Mouse (Mus musculus) hindbrain, embryonic 13.5 days (tissue): ENCODE results near the gene 1700013H16Rik. TPM values are rescaled to one million over a fixed set of nuclear protein-coding genes. Genes with fewer than 3 reads are reported as not detected.
"Not testable (repeated sequence)": the region's sequence is repeated elsewhere in the genome, so short reads cannot be mapped to it uniquely, and the experiment has no call there.

ENCODE experiments used
- ATAC-seq: fragments of 200-750 bp; cut with Nextera tagmentation; 2 replicates; pipeline ENCODE4 v1.8.0; 2017; ENCODE audit warnings: moderate TSS enrichment; ENCODE audit not compliant: low FRiP score
- H3K27ac ChIP-seq: fragments of 300-500 bp; sonication (generic); 2 replicates; pipeline ENCODE4 v1.5.1; 2015; ENCODE audit warnings: inconsistent platforms, mild to moderate bottlenecking, moderate library complexity
- H3K27me3 ChIP-seq: fragments of 300-500 bp; sonication (generic); 2 replicates; pipeline ENCODE4 v1.6.1; 2015; ENCODE audit warnings: mild to moderate bottlenecking, inconsistent platforms
- H3K36me3 ChIP-seq: fragments of 300-500 bp; sonication (generic); 2 replicates; pipeline ENCODE4 v1.6.1; 2015; ENCODE audit warnings: mild to moderate bottlenecking, inconsistent platforms
- H3K4me1 ChIP-seq: fragments of 300-500 bp; sonication (generic); replicated peaks from 2 replicates; pipeline ENCODE4 v1.6.1; 2015; ENCODE audit warnings: inconsistent platforms
- H3K4me2 ChIP-seq: fragments of 300-500 bp; sonication (generic); 2 replicates; pipeline ENCODE4 v1.6.1; 2015; ENCODE audit warnings: inconsistent platforms, mild to moderate bottlenecking, moderate library complexity
- H3K4me3 ChIP-seq: fragments of 300-500 bp; sonication (generic); 2 replicates; pipeline ENCODE4 v1.5.1; 2015; ENCODE audit warnings: mild to moderate bottlenecking, inconsistent platforms
- H3K9ac ChIP-seq: fragments of 300-500 bp; sonication (generic); 2 replicates; pipeline ENCODE4 v1.6.1; 2015; ENCODE audit warnings: mild to moderate bottlenecking, inconsistent platforms
- H3K9me3 ChIP-seq: fragments of 300-500 bp; sonication (generic); 2 replicates; pipeline ENCODE4 v1.6.1; 2016; ENCODE audit warnings: inconsistent platforms
- WGBS: fragments of 180-500 bp; shearing (Covaris S2); methylation state at CpG from one replicate; pipeline ENCODE4 v1.1.7; 2015; 5-methylcytosine and 5-hydroxymethylcytosine counted together
- polyA plus RNA-seq: library from polyadenylated mRNA; unstranded; fragments of >200 nt; fragmentation: Nextera tagmentation; extraction: Ambion mirVana; gene quantifications from 2 replicates; pipeline ENCODE4 v1.2.1, GENCODE M21; 2015

The 1700013H16Rik gene
- not detected in 2 replicates for polyA plus RNA-seq

DNA sequence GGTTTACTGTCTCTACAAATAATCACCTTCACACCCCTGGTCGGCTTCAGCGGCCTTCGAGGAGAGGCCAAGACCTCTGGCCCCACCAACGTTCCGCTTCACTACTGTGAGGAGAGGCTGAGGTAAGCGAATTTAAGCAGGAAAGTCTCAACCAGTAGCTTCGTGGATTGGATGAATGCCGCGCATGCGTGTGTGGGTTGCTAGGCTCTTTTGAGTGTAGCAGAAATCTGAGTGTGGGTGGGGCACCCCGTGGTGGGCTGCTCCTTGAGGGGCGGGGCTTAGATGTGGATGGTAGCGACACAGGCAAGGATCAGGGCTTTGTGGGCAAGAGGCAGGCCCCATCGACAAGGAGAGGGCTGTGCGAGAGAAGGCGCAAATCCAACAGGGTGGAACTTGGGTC lies at the start of gene 1700013H16Rik:
TSS of gene 1700013H16Rik (minus strand) at position 96 of the 400 bp plus-strand sequence.
- ATAC-seq, result no peak
- no peak within 1 kb of the TSS for H3K4me2 ChIP-seq
- H3K27ac ChIP-seq, result no peak within 1 kb of the TSS
- no peaks in the 10 kb centered on the region for H3K27me3 ChIP-seq
- H3K9me3 ChIP-seq, result no peaks in the 10 kb centered on the region
- H3K4me3 ChIP-seq, result no peak within 1 kb of the TSS
- H3K4me1 ChIP-seq, result no peaks in the 10 kb centered on the region
- 93% methylated on average over 16 of the region's 16 CpGs for WGBS
- no peak within 1 kb of the TSS for H3K9ac ChIP-seq
- H3K36me3 ChIP-seq, result no peaks in the 10 kb centered on the region

DNA sequence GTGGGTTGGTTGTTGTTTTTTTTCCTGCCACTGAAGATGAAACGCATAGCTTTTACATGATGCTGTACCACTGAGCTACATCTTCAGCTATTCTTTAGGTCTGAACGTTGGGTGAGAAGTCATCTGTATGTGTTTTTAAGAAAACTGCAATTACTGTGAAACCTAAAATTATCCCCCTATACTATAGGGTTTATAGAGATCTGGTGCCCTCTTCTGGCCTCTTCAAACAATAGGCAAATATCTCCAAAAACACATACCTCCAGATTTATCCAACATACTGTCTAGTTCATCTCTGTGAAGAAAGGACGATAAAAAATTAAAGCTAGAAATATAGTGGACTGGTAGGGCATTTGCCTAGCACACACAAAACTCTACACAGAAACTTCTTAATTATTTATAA lies 41.4 kb upstream of the 1700013H16Rik start:
- no peaks in the 10 kb centered on the region for H3K27me3 ChIP-seq
- 45% methylated on average over 3 of the region's 3 CpGs for WGBS
- H3K4me1 ChIP-seq, result no peaks in the 10 kb centered on the region
- H3K4me2 ChIP-seq, result no peak overlapping the region
- H3K27ac ChIP-seq, result no peak overlapping the region
- no peaks in the 10 kb centered on the region for H3K36me3 ChIP-seq
- no peaks in the 10 kb centered on the region for H3K9me3 ChIP-seq
- H3K9ac ChIP-seq, result no peak overlapping the region
- no peak for ATAC-seq
- H3K4me3 ChIP-seq, result no peak overlapping the region

DNA sequence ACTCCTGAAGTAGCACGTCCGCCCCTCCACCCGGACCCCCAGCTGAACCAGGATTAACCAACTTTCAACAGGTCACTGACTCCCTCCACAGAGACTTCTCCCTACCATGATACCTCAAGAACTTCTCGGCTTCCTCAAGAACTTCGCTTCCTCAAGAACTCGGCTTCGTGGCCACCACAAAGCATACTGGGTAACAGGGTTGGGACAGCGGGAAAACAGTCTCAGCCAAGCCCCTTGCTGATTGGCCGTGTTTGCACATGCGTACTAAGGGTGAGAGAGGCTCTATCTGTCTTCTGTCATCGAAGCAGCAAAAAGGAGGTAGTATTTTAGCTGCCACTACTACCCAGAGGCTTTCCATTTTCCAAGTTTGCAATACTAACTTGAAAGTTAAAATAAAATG lies 39.9 kb upstream of the 1700013H16Rik start, which contains the start of gene Xlr:
TSS of gene Xlr (minus strand) at position 188 of the 400 bp plus-strand sequence.
- H3K4me3 ChIP-seq, H3K9me3 ChIP-seq, H3K4me2 ChIP-seq, H3K9ac ChIP-seq, H3K27ac ChIP-seq, H3K4me1 ChIP-seq, H3K36me3 ChIP-seq, H3K27me3 ChIP-seq, ATAC-seq: not testable (repeated sequence)
- 86% methylated on average over 11 of the region's 11 CpGs for WGBS

DNA sequence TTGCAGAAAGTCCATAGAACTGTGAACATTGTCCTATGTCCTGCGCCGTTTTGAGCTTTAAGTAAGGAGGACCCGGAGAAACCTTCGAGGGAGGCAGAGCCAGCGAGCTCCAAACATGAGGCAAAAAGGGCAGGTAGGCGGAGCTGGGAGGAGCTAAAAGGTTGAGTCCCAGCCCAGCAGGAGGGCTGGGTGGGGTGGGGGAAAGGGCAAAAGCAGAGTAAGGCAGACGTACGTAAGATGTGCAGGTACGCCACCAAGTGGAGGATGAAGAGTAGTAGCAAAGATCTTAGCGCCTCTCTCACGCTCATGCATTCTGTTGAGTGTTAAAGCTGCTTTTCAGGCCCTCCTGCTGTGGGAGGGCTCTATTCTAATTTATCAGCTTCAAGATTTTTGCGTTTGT lies 18.6 kb upstream of the 1700013H16Rik start, which contains the start of gene Zfp36l3:
TSS of gene Zfp36l3 (minus strand) at position 119 of the 400 bp plus-strand sequence.
- Histone ChIP-seq H3K27me3 (no peaks in the 10 kb centered on the region), H3K4me3 (no peak within 1 kb of the TSS), H3K9me3 (no peaks in the 10 kb centered on the region), H3K27ac (no peak within 1 kb of the TSS), H3K4me1 (no peaks in the 10 kb centered on the region), H3K9ac (no peak within 1 kb of the TSS), H3K4me2 (no peak within 1 kb of the TSS), H3K36me3 (no peaks in the 10 kb centered on the region)
- no peak for ATAC-seq
- 96% methylated on average over 12 of the region's 12 CpGs for WGBS

DNA sequence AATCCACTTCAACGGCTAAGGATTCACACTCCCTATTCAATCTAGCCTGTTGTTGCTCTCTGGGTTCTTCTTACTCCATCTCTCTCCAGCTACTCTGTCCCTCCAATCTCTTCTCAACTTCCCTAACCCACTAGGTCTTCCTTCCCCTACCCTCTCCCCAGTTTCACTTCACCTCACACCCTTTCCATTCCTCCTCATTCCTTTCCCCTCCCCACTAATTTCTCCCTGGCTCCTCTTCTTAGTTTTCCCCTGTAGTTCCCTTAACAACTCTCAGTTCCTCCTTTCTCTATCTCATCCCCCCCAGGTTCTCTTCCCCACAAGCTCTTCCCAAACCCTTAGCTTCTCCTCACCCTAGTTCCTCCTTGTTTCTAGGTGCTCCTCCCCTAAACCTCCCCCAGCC lies 4.8 kb downstream of the 1700013H16Rik start:
- no peak for ATAC-seq
- Histone ChIP-seq H3K27ac (no peak overlapping the region), H3K4me1 (no peaks in the 10 kb centered on the region), H3K9ac (no peak overlapping the region), H3K9me3 (no peaks in the 10 kb centered on the region), H3K4me3 (no peak overlapping the region), H3K27me3 (no peaks in the 10 kb centered on the region), H3K36me3 (no peaks in the 10 kb centered on the region), H3K4me2 (no peak overlapping the region)
- WGBS, result 100% methylated on average over 1 of the region's 1 CpGs

DNA sequence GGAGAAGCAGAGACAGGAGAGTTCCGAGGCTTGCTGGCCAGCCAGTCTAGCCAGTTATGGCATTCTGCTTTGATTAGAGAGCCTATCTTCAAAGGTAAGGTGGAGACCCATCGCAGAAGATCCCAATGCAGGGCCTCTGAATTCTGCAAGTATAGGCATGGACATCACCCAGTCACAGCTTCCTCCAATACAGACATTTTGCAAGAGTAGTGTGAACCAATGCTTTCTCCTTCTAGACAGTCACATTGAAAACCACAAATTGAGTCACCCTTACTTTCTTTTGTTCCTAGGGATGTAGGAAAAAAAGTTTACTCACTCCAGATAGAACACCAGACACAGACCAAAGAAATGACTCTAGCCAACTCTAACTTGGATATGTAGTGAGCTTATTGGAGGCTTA lies 28.7 kb downstream of the 1700013H16Rik start:
- Histone ChIP-seq H3K27ac (no peak overlapping the region), H3K36me3 (no peaks in the 10 kb centered on the region), H3K4me2 (no peak overlapping the region), H3K27me3 (no peaks in the 10 kb centered on the region), H3K4me1 (no peaks in the 10 kb centered on the region), H3K9ac (no peak overlapping the region), H3K9me3 (no peaks in the 10 kb centered on the region), H3K4me3 (no peak overlapping the region)
- ATAC-seq, result no peak
- WGBS, result 88% methylated on average over 2 of the region's 2 CpGs

DNA sequence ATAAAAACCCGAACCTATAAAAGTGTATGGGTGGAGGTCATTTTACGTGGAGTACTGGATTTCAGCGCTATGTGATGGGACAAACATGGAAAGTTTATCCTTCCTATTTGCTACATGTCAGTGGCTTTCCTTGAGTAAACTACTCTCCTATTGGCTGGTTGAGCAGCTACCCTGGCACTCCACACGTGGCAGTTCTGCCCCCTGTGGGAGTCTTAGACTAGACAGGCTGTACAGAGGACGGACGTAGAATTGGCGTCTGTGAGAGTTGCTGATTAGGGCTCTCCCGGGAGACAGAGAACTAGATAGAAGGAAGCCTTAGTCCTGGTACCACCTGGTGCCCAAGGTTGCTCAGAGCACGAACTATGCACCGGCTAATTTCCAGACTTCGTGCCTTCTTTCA lies 33.0 kb downstream of the 1700013H16Rik start, which contains the start of gene 4930502E18Rik:
TSS of gene 4930502E18Rik (plus strand) at position 231 of the 400 bp plus-strand sequence.
- no peak for ATAC-seq
- Histone ChIP-seq H3K4me1 (no peaks in the 10 kb centered on the region), H3K9ac (no peak within 1 kb of the TSS), H3K4me3 (no peak within 1 kb of the TSS), H3K27ac (no peak within 1 kb of the TSS), H3K36me3 (no peaks in the 10 kb centered on the region), H3K9me3 (no peaks in the 10 kb centered on the region), H3K27me3 (no peaks in the 10 kb centered on the region), H3K4me2 (no peak within 1 kb of the TSS)
- WGBS, result 80% methylated on average over 11 of the region's 11 CpGs

DNA sequence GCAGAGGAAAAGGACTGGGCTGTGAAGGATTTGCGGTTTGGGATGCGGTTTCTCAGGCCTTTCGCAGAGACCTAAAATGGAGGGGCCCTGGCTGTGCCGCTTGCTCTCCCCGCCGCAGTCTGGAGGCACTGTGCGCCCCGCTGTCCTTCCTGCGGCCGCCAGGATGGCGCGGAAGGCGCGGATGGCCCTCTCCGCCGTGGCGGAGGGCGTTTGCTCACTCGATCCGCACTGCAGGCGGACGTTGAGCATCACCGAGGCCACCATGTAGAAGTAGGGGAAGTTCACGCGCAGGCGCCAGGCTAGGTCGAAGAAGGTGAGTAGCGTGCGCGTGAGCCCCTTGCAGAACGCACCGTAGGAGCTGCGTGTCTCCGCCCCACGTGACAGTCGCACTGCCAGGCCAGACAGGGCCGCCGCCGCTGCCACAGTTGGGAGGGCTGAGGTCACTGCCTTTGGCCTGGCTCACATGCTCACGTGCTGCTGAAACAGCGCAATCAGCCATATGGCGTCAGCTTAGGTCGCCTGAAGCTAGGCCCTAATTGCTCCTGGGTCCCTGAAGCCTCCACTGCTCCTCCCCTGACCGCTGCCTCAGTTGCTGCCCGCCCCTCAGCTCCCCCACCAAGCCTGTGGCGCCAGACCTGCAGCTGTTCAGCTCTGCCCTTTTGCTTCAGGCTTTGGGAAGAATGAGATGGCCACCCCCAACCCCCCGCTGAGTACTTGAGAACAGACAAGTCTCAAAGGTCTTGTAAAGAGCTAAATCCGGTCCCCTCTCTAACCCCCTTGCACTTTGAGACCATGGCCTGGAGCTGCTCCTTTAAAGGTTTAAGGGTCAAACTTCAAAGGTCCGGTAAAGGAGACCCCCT lies 41.1 kb downstream of the 1700013H16Rik start:
- 24% methylated on average over 46 of the region's 49 CpGs for WGBS
- ATAC-seq, result peak; percentile 87

DNA sequence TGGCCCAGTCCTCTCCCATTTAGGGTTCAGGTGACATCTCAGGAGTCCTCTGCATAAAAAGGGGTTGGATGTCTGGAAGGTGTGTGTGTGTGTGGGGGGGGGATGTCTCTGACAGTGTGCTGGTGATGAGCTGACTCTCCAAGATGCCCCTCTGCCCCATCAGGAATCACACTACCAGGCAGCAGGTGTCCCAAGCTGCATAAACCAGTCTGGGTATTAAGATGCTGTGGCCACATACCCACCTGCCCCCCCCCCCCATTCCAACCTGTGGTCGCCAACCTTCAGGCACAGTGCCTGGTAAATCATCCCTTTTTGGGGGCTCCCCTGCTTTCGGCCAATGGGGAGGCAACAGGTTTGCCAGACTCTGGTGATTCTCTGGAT lies 41.7 kb downstream of the 1700013H16Rik start:
- no peak overlapping the region for H3K27ac ChIP-seq
- 63% methylated on average over 2 of the region's 2 CpGs for WGBS
- ATAC-seq, result peak; percentile 36; the same call in 1 of the 2 replicates

More for the DNA sequence above, 41.1 kb downstream of the 1700013H16Rik start:
- Histone ChIP-seq H3K4me1 (peaks cover 3% of the 10 kb centered on the region; the same call in 1 of the 2 replicates), H3K27me3 (no peaks in the 10 kb centered on the region), H3K4me2 (peak overlapping the region; percentile 61), H3K36me3 (no peaks in the 10 kb centered on the region), H3K9ac (peak overlapping the region; percentile 66), H3K9me3 (no peaks in the 10 kb centered on the region), H3K4me3 (peak overlapping the region; percentile 37), H3K27ac (no peak overlapping the region; the same call in 1 of the 2 replicates)

DNA sequence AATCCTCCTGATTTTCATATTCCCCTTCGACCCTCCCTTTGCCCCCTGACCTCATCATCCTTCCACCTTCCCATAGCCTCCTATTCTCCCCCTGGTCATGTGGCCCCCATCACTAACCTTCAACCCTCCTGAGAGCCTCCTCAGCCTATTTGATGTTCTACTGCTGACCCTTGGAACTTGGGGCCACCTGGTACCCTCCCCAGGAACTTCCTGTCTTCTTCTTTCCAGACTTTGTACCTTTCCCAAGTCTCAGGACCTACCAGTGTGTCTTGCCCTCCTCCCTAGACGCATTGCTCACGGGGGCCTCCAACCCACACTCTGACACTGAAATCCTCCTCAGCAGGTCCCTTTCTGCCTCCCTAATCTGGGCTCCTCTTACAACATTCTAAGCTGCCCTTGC lies 55.0 kb downstream of the 1700013H16Rik start:
- no peak for ATAC-seq
- WGBS, result 81% methylated on average over 3 of the region's 3 CpGs
- H3K4me3 ChIP-seq, result no peak overlapping the region

More for the DNA sequence above, 41.7 kb downstream of the 1700013H16Rik start:
- peaks cover 3% of the 10 kb centered on the region; the same call in 1 of the 2 replicates for H3K4me1 ChIP-seq
- peak overlapping the region; percentile 37 for H3K4me3 ChIP-seq
- no peaks in the 10 kb centered on the region for H3K27me3 ChIP-seq
- peak overlapping the region; percentile 66 for H3K9ac ChIP-seq
- H3K36me3 ChIP-seq, result no peaks in the 10 kb centered on the region
- peak overlapping the region; percentile 61 for H3K4me2 ChIP-seq
- H3K9me3 ChIP-seq, result no peaks in the 10 kb centered on the region

DNA sequence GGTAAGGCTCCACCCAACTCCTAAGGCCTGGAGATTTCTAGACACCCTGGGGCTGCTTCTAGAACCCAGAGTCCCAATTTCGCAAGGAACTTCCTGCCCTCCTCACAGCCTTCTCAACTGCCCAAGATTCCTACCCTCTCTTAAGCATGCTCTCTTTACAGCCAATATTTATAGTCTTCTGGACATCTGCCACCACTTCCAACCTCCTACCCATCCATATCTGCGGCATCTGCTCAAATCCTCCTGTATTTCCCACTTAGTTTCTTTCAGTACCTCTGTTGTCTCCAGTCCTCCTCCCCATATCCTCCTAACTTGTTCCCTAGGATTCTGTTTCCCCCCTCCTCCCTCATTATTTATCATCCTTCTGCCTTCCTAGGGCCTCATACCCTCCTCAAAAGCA lies 58.4 kb downstream of the 1700013H16Rik start:
- Histone ChIP-seq H3K27ac (no peak overlapping the region), H3K9ac (no peak overlapping the region), H3K36me3 (no peaks in the 10 kb centered on the region), H3K4me2 (no peak overlapping the region), H3K9me3 (no peaks in the 10 kb centered on the region), H3K4me1 (no peaks in the 10 kb centered on the region), H3K27me3 (no peaks in the 10 kb centered on the region), H3K4me3 (no peak overlapping the region)
- no peak for ATAC-seq
- 88% methylated on average over 2 of the region's 2 CpGs for WGBS

More for the DNA sequence above, 55.0 kb downstream of the 1700013H16Rik start:
- Histone ChIP-seq H3K27ac (no peak overlapping the region), H3K4me1 (no peaks in the 10 kb centered on the region), H3K27me3 (no peaks in the 10 kb centered on the region), H3K4me2 (no peak overlapping the region), H3K9ac (no peak overlapping the region), H3K36me3 (no peaks in the 10 kb centered on the region), H3K9me3 (no peaks in the 10 kb centered on the region)

DNA sequence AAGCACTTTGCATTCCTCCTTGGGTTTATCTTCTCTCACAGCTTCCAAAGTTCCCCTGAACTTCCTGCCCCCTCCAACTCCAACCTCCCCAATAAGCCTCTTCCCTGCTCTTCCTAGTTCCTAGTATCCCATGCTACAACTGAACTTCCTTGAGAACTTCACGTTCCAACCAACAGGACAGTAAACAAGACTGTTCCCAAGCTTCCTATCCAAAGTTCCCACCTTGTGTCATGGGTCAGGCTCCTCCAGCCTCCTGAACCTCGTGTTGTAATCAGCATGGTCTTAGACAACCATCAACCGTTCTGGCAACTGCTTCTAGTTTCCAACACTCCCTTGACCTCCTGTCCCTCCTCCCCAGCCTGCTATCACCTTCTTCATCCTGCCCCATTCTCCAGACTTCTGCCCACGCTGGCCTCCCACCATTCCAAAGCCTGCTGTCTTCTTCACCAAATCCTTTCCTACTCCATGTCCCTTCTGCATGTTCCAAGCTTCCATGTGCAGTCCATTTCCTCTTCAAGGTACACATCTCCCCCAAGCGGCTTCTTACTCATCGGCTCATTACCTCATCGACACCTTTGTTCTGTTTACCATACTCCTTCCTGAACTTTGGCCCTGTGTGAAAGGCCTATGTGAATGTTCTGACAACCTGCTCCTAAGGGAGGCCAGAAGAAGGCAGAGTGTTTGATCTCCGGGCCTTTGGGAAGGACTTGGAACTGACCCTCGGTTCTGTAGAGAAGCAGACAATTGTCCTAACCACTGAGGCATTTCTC lies 63.4 kb downstream of the 1700013H16Rik start:
- H3K27me3 ChIP-seq, result no peaks in the 10 kb centered on the region
- H3K4me3 ChIP-seq, result no peak overlapping the region
- WGBS, result 89% methylated on average over 9 of the region's 9 CpGs
- H3K27ac ChIP-seq, result no peak overlapping the region
- ATAC-seq, result no peak
- H3K4me2 ChIP-seq, result no peak overlapping the region
- H3K9ac ChIP-seq, result no peak overlapping the region
- H3K9me3 ChIP-seq, result no peaks in the 10 kb centered on the region
- H3K36me3 ChIP-seq, result no peaks in the 10 kb centered on the region
- no peaks in the 10 kb centered on the region for H3K4me1 ChIP-seq
